In the genomic region with DNA sequence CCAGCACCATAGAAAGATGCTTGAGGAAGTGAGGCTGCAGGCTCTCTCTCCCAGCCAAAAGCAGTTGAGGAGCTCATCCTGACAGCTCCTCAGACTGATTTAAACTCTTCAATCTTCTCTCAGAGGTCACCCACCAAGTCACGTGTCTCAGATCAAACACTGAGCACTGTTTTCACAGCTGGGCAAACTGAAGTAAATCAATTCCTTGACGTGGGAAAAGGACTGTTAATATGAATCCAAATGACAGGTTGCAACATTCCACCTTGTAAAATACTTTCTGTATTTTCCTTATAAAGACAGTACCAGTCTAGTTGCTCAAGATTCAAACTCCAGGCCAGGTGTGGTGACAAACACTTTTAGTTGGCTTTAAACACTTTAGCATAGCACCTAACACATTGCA, we compare ENCODE assay signal across 8 mouse cellular contexts. TPM values are rescaled to one million over a fixed set of nuclear protein-coding genes. Genes with fewer than 3 reads are reported as not detected.
DNase-seq lines count a peak whose midpoint lies in the region; ATAC-seq and TF ChIP-seq lines count a peak whose summit lies in the region.

No protein-coding gene starts in this region.

- TF ChIP-seq CTCF in lung, adult 2 months (IDR thresholded peaks at IDR 0.05; ENCODE audit: insufficient read depth, low read length) = no peak

- ATAC-seq in limb, embryonic 12.5 days (ENCODE audit: insufficient number of reproducible peaks, insufficient read depth, low FRiP score, low TSS enrichment, low read depth) = no peak
- no peak for ATAC-seq in stomach, embryonic 14.5 days (ENCODE audit: insufficient number of reproducible peaks, insufficient read depth, low FRiP score, low read depth)
- no peak for ATAC-seq in cerebellum, adult (ENCODE audit: insufficient number of reproducible peaks, low FRiP score, low TSS enrichment)

- H3K4me1 ChIP-seq in lung, adult 2 months (ENCODE audit: control insufficient read depth, insufficient read depth, low read length) = peaks cover 9% of the 10 kb centered on the region
- peaks cover 30% of the 10 kb centered on the region for H3K4me1 ChIP-seq in limb, embryonic 12.5 days (replicated peaks)
- peaks cover 17% of the 10 kb centered on the region for H3K4me1 ChIP-seq in stomach, embryonic 14.5 days (ENCODE audit: control insufficient read depth, insufficient read depth, low read length)

- peak overlapping the region; percentile 76 for H3K4me2 ChIP-seq in limb, embryonic 12.5 days
- peak overlapping the region; percentile 83 for H3K4me2 ChIP-seq in stomach, embryonic 14.5 days (replicated peaks; ENCODE audit: low read depth, low read length)

- H3K27ac ChIP-seq in limb, embryonic 12.5 days = no peak overlapping the region
- no peak overlapping the region for H3K27ac ChIP-seq in stomach, embryonic 14.5 days (ENCODE audit: low read length)

- intact Hi-C loops in gastrocnemius, postnatal 36 days (cut with DNase I) = no loop called here

- no peak for TF ChIP-seq POLR2A in lung, adult 2 months (IDR thresholded peaks at IDR 0.05; ENCODE audit: borderline replicate concordance, extremely low read depth, low read depth, low read length)

- peak overlapping the region; percentile 36 for H3K4me3 ChIP-seq in lung, adult 2 months (replicated peaks; ENCODE audit: extremely low read depth, low read depth, low read length)
- peak overlapping the region; percentile 95 for H3K4me3 ChIP-seq in limb, embryonic 12.5 days (replicated peaks)
- peak overlapping the region; percentile 73 for H3K4me3 ChIP-seq in stomach, embryonic 14.5 days (ENCODE audit: low read depth, low read length)

- 0 out of 2 replicates have a peak overlapping the region, but pooled peaks have one; percentile 37 for H3K9ac ChIP-seq in limb, embryonic 12.5 days (replicated peaks)
- H3K9ac ChIP-seq in stomach, embryonic 14.5 days (replicated peaks; ENCODE audit: low read depth, low read length) = 0 out of 2 replicates have a peak overlapping the region, but pooled peaks have one; percentile 10

- peaks cover 25% of the 10 kb centered on the region for H3K36me3 ChIP-seq in limb, embryonic 12.5 days
- H3K36me3 ChIP-seq in stomach, embryonic 14.5 days (ENCODE audit: control insufficient read depth, insufficient read depth, low read length) = peaks cover 14% of the 10 kb centered on the region

- no peaks in the 10 kb centered on the region for H3K9me3 ChIP-seq in limb, embryonic 12.5 days
- no peaks in the 10 kb centered on the region for H3K9me3 ChIP-seq in stomach, embryonic 14.5 days (ENCODE audit: control insufficient read depth, low read depth, low read length)

- DNase-seq in lung, adult 2 months = no peak
- no peak for DNase-seq in lung, postnatal 10 days
- DNase-seq in fat pad, adult 2 months (ENCODE audit: extremely low read depth, low read depth, low spot score) = peak; percentile 52
- no peak for DNase-seq in gastrocnemius, postnatal 36 days
- DNase-seq in gastrocnemius, adult 18-20 months (ENCODE audit: low spot score) = no peak

- 13% methylated on average over 2 of the region's 2 CpGs for WGBS in lung, adult 2 months
- 2% methylated on average over 2 of the region's 2 CpGs for WGBS in limb, embryonic 12.5 days
- 4% methylated on average over 2 of the region's 2 CpGs for WGBS in stomach, embryonic 14.5 days

- H3K27me3 ChIP-seq in limb, embryonic 12.5 days = no peaks in the 10 kb centered on the region
- H3K27me3 ChIP-seq in stomach, embryonic 14.5 days (ENCODE audit: control insufficient read depth, insufficient read depth, low read length) = no peaks in the 10 kb centered on the region

RNA-seq across cellular contexts. Expression of a gene that starts 1.6 kb away (rescaled TPM):
- 23.2 and 25.6 TPM in 2 replicates for polyA plus RNA-seq in lung, adult 2 months (2012; rRNA removed)
- polyA plus RNA-seq in limb, embryonic 12.5 days (2016; fragmentation: Nextera tagmentation; extraction: Ambion mirVana) = 36.3 and 39.5 TPM in 2 replicates
- 35.1 and 36.1 TPM in 2 replicates for polyA plus RNA-seq in stomach, embryonic 14.5 days (2014; fragmentation: Nextera tagmentation; extraction: Ambion mirVana)
- 1 to 10 TPM; 7.6 to 8.6 TPM for total RNA-seq in gastrocnemius, postnatal 36 days (2021)
- 1 to 10 TPM; 6.7 to 9.0 TPM for total RNA-seq in gastrocnemius, adult 18-20 months (2021)

RNA-seq across cellular contexts. Expression of a gene that starts 43.4 kb away (rescaled TPM):
- polyA plus RNA-seq in lung, adult 2 months (2012; rRNA removed) = 44.1 and 73.2 TPM in 2 replicates
- 98.3 and 101 TPM in 2 replicates for polyA plus RNA-seq in limb, embryonic 12.5 days (2016; fragmentation: Nextera tagmentation; extraction: Ambion mirVana)
- 113 and 116 TPM in 2 replicates for polyA plus RNA-seq in stomach, embryonic 14.5 days (2014; fragmentation: Nextera tagmentation; extraction: Ambion mirVana)
- 10 to 100 TPM; 13.8 to 19.0 TPM for total RNA-seq in gastrocnemius, postnatal 36 days (2021)
- 10 to 100 TPM; 10.3 to 16.8 TPM for total RNA-seq in gastrocnemius, adult 18-20 months (2021)

Comparison
In these comparisons a context has a peak if more than half of its experiments do, and no peak if none do; other contexts are left out.
1. H3K4me3 ChIP-seq: peak in every context shown above with its lines; median percentile 95 in limb, embryonic 12.5 days; 73 in stomach, embryonic 14.5 days; 36 in lung, adult 2 months.